Mouse (Mus musculus) myocyte (in vitro differentiated cells): ENCODE data around the gene Efna2. TPM values are rescaled to one million over a fixed set of nuclear protein-coding genes. Genes with fewer than 3 reads are reported as not detected.

Source experiments
- H3K27me3 ChIP-seq: one replicate; pipeline ENCODE4 v1.6.1; 2011; ENCODE audit not compliant: control insufficient read depth, insufficient read depth, insufficient read length
- H3K36me3 ChIP-seq: one replicate; pipeline ENCODE4 v1.6.1; 2011; ENCODE audit not compliant: control insufficient read depth, insufficient read depth
- H3K4me2 ChIP-seq: one replicate; pipeline ENCODE4 v1.6.1; 2011; ENCODE audit warnings: low read depth, control low read depth
- H3K4me3 ChIP-seq: one replicate; pipeline ENCODE4 v1.5.1; 2011; ENCODE audit warnings: mild to moderate bottlenecking, control low read depth, moderate library complexity
- H3K79me2 ChIP-seq: one replicate; pipeline ENCODE4 v1.6.1; 2011; ENCODE audit not compliant: control insufficient read depth, insufficient read depth
- H3ac ChIP-seq: one replicate; pipeline ENCODE4 v1.6.1; 2011; ENCODE audit not compliant: control insufficient read depth, insufficient read length
- CEBPB ChIP-seq: IDR thresholded peaks from 2 replicates; pipeline ENCODE4 v1.6.1; 2011; ENCODE audit warnings: mild to moderate bottlenecking, moderate library complexity; ENCODE audit not compliant: poor library complexity, insufficient read depth, severe bottlenecking
- E2F4 ChIP-seq: IDR thresholded peaks from one replicate; pipeline ENCODE4 v1.6.1; 2011; ENCODE audit warnings: mild to moderate bottlenecking, control low read depth, moderate library complexity; ENCODE audit not compliant: insufficient read depth
- MAX ChIP-seq: IDR thresholded peaks from one replicate; pipeline ENCODE4 v1.6.1; 2011; ENCODE audit warnings: low read depth, mild to moderate bottlenecking, control low read depth
- MYOD1 ChIP-seq, 3 experiments: IDR thresholded peaks; one replicate each; pipeline ENCODE4 v1.6.1; 2011; ENCODE audit warnings: control low read depth in 2 of 3, low read depth in 2 of 3, mild to moderate bottlenecking in 2 of 3, moderate library complexity in 1 of 3; ENCODE audit not compliant: insufficient read length in 2 of 3, control insufficient read depth in 1 of 3
- MYOG ChIP-seq, 3 experiments: IDR thresholded peaks; one replicate each; pipeline ENCODE4 v1.6.1; 2011; ENCODE audit warnings: control low read depth in 2 of 3, low read depth in 2 of 3, mild to moderate bottlenecking in 2 of 3; ENCODE audit not compliant: insufficient read length in 2 of 3, control insufficient read depth in 1 of 3, insufficient read depth in 1 of 3
- POLR2A ChIP-seq: IDR thresholded peaks from one replicate; pipeline ENCODE4 v1.6.1; 2011; ENCODE audit warnings: low read depth, mild to moderate bottlenecking, control low read depth, moderate library complexity; ENCODE audit not compliant: insufficient read length
- POLR2AphosphoS2 ChIP-seq: IDR thresholded peaks from one replicate; pipeline ENCODE4 v1.6.1; 2011; ENCODE audit warnings: low read depth, control low read depth; ENCODE audit not compliant: insufficient read length
- REST ChIP-seq: IDR thresholded peaks from one replicate; pipeline ENCODE4 v1.6.1; 2011; ENCODE audit warnings: mild to moderate bottlenecking, control low read depth, moderate library complexity; ENCODE audit not compliant: insufficient read depth, insufficient read length
- SRF ChIP-seq: IDR thresholded peaks from one replicate; pipeline ENCODE4 v1.6.1; 2011; ENCODE audit warnings: low read depth; ENCODE audit not compliant: control insufficient read depth, insufficient read length
- TCF12 ChIP-seq: IDR thresholded peaks from one replicate; pipeline ENCODE4 v1.6.1; 2011; ENCODE audit warnings: mild to moderate bottlenecking, control low read depth; ENCODE audit not compliant: poor library complexity, insufficient read depth, severe bottlenecking
- TCF3 ChIP-seq: IDR thresholded peaks from one replicate; pipeline ENCODE4 v1.6.1; 2011; ENCODE audit warnings: low read depth, control low read depth; ENCODE audit not compliant: insufficient read length
- USF1 ChIP-seq: IDR thresholded peaks from one replicate; pipeline ENCODE4 v1.6.1; 2011; ENCODE audit warnings: low read depth, mild to moderate bottlenecking, control low read depth, moderate library complexity
- polyA plus RNA-seq: library from polyadenylated mRNA; unstranded; fragments of >200 nt; fragmentation: generic; extraction: Trizol; gene quantifications from one replicate; pipeline ENCODE4 v1.2.1, GENCODE M21; 2012; ENCODE audit warnings: missing spikeins

Efna2 gene
- polyA plus RNA-seq, 1 experiment = 3.6 TPM

DNA sequence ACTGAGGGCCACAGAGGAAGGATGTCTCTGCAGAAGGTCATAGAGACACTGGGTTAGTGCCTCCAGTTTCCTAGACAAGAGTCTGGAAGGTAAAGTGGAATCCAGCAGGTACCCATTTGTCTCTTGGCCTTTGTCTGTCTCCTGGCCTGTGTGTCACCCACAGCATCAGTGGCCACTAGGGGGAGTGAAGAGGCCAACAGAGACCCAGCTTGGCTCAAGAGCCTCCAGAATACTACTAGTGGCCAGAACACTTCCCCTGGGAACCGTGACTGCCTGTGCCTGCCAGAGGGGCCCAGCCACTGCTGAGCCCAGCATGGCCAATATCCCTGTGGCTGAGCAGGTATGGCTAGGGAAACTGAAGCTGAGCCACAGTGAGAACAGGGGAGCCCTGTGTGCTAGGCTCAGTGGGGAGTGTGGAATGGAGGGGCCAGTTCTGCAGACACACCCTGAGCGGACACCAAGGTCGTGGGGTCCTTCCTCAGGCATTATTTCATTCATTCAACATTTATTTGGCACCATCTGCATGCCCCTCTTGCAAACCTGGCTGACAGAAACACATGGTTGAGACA is 20.2 kb downstream of the Efna2 start:
- Histone ChIP-seq H3K4me3 (no peak overlapping the region), H3K4me2 (no peak overlapping the region), H3K79me2 (no peaks in the 10 kb centered on the region), H3ac (no peak overlapping the region), H3K36me3 (no peaks in the 10 kb centered on the region), H3K27me3 (no peaks in the 10 kb centered on the region)
- no peak for TF ChIP-seq CEBPB
- no peak for TF ChIP-seq TCF12
- no peak for TF ChIP-seq REST
- no peak for TF ChIP-seq MYOD1 (IDR thresholded peaks at IDR 0.05; ENCODE audit: control insufficient read depth in 1 of 3, insufficient read length in 2 of 3, low read depth in 2 of 3)
- TF ChIP-seq USF1 = no peak

DNA sequence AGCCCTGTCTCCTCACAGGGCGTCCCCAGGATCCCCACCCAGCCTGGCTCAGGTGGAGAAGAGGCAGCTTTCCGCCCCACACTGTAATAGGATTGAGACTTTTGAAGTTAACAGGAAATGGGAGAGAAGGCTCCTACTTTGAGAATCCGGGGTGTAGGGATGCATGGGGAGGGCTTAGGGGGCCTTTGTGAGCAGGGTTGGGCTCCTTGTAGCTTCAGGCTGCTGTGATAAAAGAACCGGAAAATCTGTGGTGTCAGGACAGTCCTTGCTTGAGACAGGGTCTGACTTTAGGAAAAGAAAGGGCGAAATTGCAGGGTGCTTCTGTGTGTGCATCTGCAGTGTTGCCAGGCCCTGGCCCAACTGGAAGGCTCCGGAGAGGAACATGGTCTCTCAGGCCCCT is 21.2 kb downstream of the Efna2 start:
- no peak overlapping the region for H3K4me3 ChIP-seq
- no peaks in the 10 kb centered on the region for H3K79me2 ChIP-seq
- H3K27me3 ChIP-seq = no peaks in the 10 kb centered on the region
- H3K4me2 ChIP-seq = no peak overlapping the region
- no peaks in the 10 kb centered on the region for H3K36me3 ChIP-seq
- TF ChIP-seq MYOG (IDR thresholded peaks at IDR 0.05; ENCODE audit: control insufficient read depth in 1 of 3, insufficient read depth in 1 of 3, insufficient read length in 2 of 3, low read depth in 2 of 3) (no peak), E2F4 (no peak), MYOD1 (IDR thresholded peaks at IDR 0.05; ENCODE audit: control insufficient read depth in 1 of 3, insufficient read length in 2 of 3, low read depth in 2 of 3) (no peak), CEBPB (no peak), MAX (no peak), POLR2AphosphoS2 (no peak), SRF (no peak), TCF12 (no peak), USF1 (no peak), TCF3 (no peak), POLR2A (no peak), REST (no peak)
- no peak overlapping the region for H3ac ChIP-seq

DNA sequence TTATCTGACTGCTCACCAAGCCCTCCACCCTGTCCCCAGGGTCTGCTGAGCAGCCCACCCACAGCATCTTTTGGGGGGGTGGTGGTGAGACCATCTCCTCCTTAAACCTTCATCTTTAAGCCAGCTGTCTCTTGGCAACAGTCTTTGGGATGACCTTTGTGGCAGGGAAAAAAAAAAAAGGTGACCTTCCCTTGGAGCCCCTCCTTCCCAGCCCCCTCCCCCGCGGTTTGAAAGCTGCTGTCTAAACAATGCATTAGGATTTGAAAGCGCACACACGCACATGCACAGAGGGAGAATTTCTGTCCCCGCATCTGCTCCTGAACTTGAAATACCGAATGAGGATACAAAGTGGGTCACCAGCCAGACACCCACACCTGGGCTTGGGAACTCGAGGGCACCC is 24.8 kb downstream of the Efna2 start:
- TF ChIP-seq SRF (no peak), POLR2AphosphoS2 (no peak), REST (no peak), MYOD1 (IDR thresholded peaks at IDR 0.05; ENCODE audit: control insufficient read depth in 1 of 3, insufficient read length in 2 of 3, low read depth in 2 of 3) (no peak), MYOG (IDR thresholded peaks at IDR 0.05; ENCODE audit: control insufficient read depth in 1 of 3, insufficient read depth in 1 of 3, insufficient read length in 2 of 3, low read depth in 2 of 3) (no peak), MAX (no peak)
- H3K4me2 ChIP-seq = no peak overlapping the region
- H3ac ChIP-seq = no peak overlapping the region

DNA sequence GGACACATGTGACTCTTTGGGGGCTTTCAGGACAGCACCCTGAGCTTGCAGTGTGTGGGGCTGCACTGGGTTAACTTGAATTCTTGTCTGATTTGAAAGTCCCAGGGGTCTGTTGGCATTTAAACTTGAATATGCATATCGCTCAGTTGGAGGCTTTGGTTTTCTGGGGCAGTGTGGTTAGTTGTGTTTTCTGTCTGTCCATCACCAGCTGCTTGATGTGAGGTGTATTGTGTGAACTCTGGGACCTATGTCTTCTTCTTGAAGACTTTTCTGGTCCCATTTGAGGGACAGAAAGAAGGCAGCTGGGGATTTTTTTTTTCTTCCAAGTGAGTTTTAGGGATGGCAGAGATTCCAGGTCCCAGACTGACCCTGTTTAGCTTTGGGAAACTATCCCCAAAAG is 27.9 kb downstream of the Efna2 start:
- no peaks in the 10 kb centered on the region for H3K36me3 ChIP-seq
- H3ac ChIP-seq = no peak overlapping the region
- H3K27me3 ChIP-seq = no peaks in the 10 kb centered on the region
- H3K4me2 ChIP-seq = no peak overlapping the region
- H3K79me2 ChIP-seq = no peaks in the 10 kb centered on the region
- no peak overlapping the region for H3K4me3 ChIP-seq
- no peak for TF ChIP-seq TCF12
- no peak for TF ChIP-seq CEBPB
- TF ChIP-seq POLR2AphosphoS2 = no peak
- TF ChIP-seq MYOG (IDR thresholded peaks at IDR 0.05; ENCODE audit: control insufficient read depth in 1 of 3, insufficient read depth in 1 of 3, insufficient read length in 2 of 3, low read depth in 2 of 3) = no peak
- TF ChIP-seq USF1 = no peak
- no peak for TF ChIP-seq REST
- TF ChIP-seq SRF = no peak
- no peak for TF ChIP-seq MAX
- TF ChIP-seq TCF3 = no peak
- no peak for TF ChIP-seq MYOD1 (IDR thresholded peaks at IDR 0.05; ENCODE audit: control insufficient read depth in 1 of 3, insufficient read length in 2 of 3, low read depth in 2 of 3)
- TF ChIP-seq POLR2A = no peak
- no peak for TF ChIP-seq E2F4

More for the DNA sequence above, 24.8 kb downstream of the Efna2 start:
- Histone ChIP-seq H3K27me3 (no peaks in the 10 kb centered on the region), H3K4me3 (no peak overlapping the region), H3K79me2 (no peaks in the 10 kb centered on the region), H3K36me3 (no peaks in the 10 kb centered on the region)

DNA sequence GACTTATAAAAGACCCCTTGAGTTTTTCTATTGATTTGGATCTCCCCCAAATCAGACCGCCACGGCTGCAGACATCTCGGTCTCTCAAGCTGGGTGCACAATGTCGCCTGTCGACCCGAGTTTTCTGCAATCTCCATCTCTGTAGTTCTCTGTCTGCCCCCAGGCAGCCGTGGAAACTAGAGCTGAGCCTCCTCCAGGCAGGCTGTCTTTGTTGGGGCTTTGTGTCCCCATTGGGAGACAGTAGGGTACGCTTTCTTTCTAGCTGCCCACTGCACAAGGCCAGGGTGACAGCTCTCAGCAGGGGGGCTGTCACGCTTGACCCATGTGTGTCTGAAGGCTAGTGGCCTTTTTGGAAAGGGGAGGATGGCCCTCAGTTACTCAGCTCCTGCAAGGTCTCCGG is 28.4 kb downstream of the Efna2 start:
- Histone ChIP-seq H3K4me2 (no peak overlapping the region), H3K4me3 (no peak overlapping the region), H3K27me3 (no peaks in the 10 kb centered on the region), H3K79me2 (no peaks in the 10 kb centered on the region), H3ac (no peak overlapping the region), H3K36me3 (no peaks in the 10 kb centered on the region)
- TF ChIP-seq MAX = no peak
- TF ChIP-seq TCF12 = no peak
